Mouse (Mus musculus): ENCODE data around the gene Kif20b. TPM values are rescaled to one million over a fixed set of nuclear protein-coding genes. Genes with fewer than 3 reads are reported as not detected.

The Kif20b gene
- polyA plus RNA-seq, 1 experiment from 2014 or later: 9.4 TPM

DNA sequence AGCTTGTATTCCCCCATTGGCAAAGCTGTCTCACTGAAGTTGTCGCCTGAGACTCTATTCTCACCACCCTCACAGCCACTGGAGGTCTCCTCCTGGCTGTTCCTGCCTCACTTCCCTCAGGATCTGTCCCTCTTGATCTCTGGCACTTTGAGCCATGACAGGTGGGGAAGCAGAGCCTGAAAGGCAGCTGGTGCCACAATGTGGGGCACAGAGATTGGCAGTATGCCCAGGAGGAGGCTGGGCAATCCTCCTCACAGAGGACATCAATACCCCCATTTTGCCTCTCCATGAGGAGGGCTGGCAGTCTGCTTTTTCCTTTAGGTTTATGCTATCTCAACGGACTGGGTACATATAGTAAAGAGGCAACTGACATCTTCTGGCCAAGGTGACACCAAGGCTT lies 62.6 kb downstream of the Kif20b start:
- no peak overlapping the region for H3K4me3 ChIP-seq (replicated peaks; ENCODE audit: low read length)
- ATAC-seq (ENCODE audit: low FRiP score) (no peak; the same call in 1 of the 2 replicates), DNase-seq (ENCODE audit: low spot score) (no peak)
- no peaks in the 10 kb centered on the region for H3K36me3 ChIP-seq (replicated peaks; ENCODE audit: control insufficient read depth, insufficient read depth)
- 69% methylated on average over 2 of the region's 2 CpGs for WGBS
- H3K9ac ChIP-seq: no peak overlapping the region
- no peak overlapping the region for H3K27ac ChIP-seq
- H3K4me1 ChIP-seq (replicated peaks; ENCODE audit: control insufficient read depth, insufficient read depth, low read length): no peaks in the 10 kb centered on the region
- H3K9me3 ChIP-seq (ENCODE audit: control insufficient read depth, low read length): no peaks in the 10 kb centered on the region
- no peak overlapping the region for H3K4me2 ChIP-seq (replicated peaks)
- no peaks in the 10 kb centered on the region for H3K27me3 ChIP-seq (ENCODE audit: control insufficient read depth, insufficient read depth, low read length)

DNA sequence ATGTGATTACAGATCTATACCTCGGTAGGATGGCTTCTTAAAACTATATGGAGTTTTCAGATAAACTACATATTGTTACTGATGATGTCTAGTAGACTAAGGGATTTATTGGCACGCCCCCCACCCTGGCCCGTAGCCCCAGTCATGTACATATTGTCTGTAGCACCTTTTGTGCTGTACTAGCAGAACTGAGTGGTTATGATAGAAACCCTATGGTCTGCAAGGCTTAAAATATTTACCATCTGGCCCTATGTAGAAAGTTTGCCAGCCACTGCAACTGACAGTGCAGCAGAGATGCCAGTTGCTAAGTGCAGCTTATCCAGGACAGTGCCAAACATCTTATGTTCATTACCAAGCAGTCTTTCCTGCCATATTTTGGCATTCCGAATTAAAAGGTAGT lies 68.3 kb downstream of the Kif20b start:
- no peaks in the 10 kb centered on the region for H3K4me1 ChIP-seq (replicated peaks; ENCODE audit: control insufficient read depth, insufficient read depth, low read length)
- H3K36me3 ChIP-seq (replicated peaks; ENCODE audit: control insufficient read depth, insufficient read depth): no peaks in the 10 kb centered on the region
- DNase-seq (ENCODE audit: low spot score) (no peak), ATAC-seq (ENCODE audit: low FRiP score) (no peak)
- no peak overlapping the region for H3K4me2 ChIP-seq (replicated peaks)
- no peaks in the 10 kb centered on the region for H3K27me3 ChIP-seq (ENCODE audit: control insufficient read depth, insufficient read depth, low read length)
- no peak overlapping the region for H3K27ac ChIP-seq
- 80% methylated on average over 4 of the region's 4 CpGs for WGBS
- no peaks in the 10 kb centered on the region for H3K9me3 ChIP-seq (ENCODE audit: control insufficient read depth, low read length)
- no peak overlapping the region for H3K9ac ChIP-seq
- no peak overlapping the region for H3K4me3 ChIP-seq (replicated peaks; ENCODE audit: low read length)

GRCm38 (mm10) chr19:34992969-34993527 lies 70.9 kb downstream of the Kif20b start:
- Histone ChIP-seq H3K27ac (no peak overlapping the region), H3K36me3 (replicated peaks; ENCODE audit: control insufficient read depth, insufficient read depth) (no peaks in the 10 kb centered on the region), H3K9ac (no peak overlapping the region), H3K4me2 (replicated peaks) (no peak overlapping the region), H3K9me3 (ENCODE audit: control insufficient read depth, low read length) (no peaks in the 10 kb centered on the region), H3K4me3 (replicated peaks; ENCODE audit: low read length) (no peak overlapping the region), H3K4me1 (replicated peaks; ENCODE audit: control insufficient read depth, insufficient read depth, low read length) (no peaks in the 10 kb centered on the region), H3K27me3 (ENCODE audit: control insufficient read depth, insufficient read depth, low read length) (no peaks in the 10 kb centered on the region)
- ATAC-seq (ENCODE audit: low FRiP score) (peak; percentile 69; the same call in 1 of the 2 replicates), DNase-seq (ENCODE audit: low spot score) (peak; percentile 88)
- WGBS: 19% methylated on average over 1 of the region's 1 CpGs

- H3K9ac ChIP-seq: no peak overlapping the region
- H3K4me3 ChIP-seq (replicated peaks; ENCODE audit: low read length): no peak overlapping the region
- H3K27ac ChIP-seq: no peak overlapping the region
- no peak for ATAC-seq (ENCODE audit: low FRiP score)
- no peaks in the 10 kb centered on the region for H3K36me3 ChIP-seq (replicated peaks; ENCODE audit: control insufficient read depth, insufficient read depth)
- WGBS: 42% methylated on average over 3 of the region's 3 CpGs
- no peak overlapping the region for H3K4me2 ChIP-seq (replicated peaks)
- no peaks in the 10 kb centered on the region for H3K9me3 ChIP-seq (ENCODE audit: control insufficient read depth, low read length)
- no peaks in the 10 kb centered on the region for H3K27me3 ChIP-seq (ENCODE audit: control insufficient read depth, insufficient read depth, low read length)
- no peaks in the 10 kb centered on the region for H3K4me1 ChIP-seq (replicated peaks; ENCODE audit: control insufficient read depth, insufficient read depth, low read length)
- DNase-seq (ENCODE audit: low spot score): peak; percentile 40
These were observed 92.9 kb downstream of the Kif20b start for GRCm38 (mm10) chr19:35015058-35015457.

DNA sequence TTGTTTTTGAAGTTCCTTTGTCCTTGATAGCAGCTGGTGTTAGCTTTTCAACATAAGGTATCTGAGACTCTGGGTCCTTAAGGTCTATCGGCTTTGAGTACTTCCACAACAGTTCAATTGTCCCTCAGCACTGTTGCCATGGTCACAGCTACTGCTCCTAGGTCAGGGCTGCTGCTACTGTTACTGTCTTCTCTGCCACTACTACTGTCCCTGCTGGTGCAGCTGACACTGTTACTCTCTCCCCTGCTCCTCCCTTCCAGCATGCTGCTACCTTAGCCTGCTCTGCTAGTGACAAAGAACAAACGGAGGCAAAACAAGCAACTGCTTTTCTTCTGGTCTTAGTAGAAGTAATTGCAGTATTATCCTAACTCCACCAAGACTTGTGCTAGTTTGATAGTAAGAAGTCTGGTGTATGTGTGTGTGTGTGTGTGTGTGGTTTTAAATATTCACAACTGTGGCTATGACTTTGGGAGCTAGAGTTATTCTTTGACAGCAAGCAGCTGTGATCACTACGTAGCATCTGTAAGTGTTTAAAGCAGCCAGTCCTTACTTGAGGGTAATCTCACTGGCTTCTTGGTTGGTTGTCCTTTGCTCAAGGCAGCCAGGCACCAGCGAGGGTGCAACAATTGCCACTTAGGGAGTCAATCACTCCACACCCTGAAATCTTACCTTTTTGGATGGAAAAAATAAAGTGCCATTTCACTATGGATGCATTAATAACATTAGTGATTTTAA lies 95.5 kb downstream of the Kif20b start:
- ATAC-seq (ENCODE audit: low FRiP score): no peak
- WGBS: 72% methylated on average over 4 of the region's 4 CpGs
- Histone ChIP-seq H3K4me3 (replicated peaks; ENCODE audit: low read length) (no peak overlapping the region), H3K4me1 (replicated peaks; ENCODE audit: control insufficient read depth, insufficient read depth, low read length) (no peaks in the 10 kb centered on the region), H3K27me3 (ENCODE audit: control insufficient read depth, insufficient read depth, low read length) (no peaks in the 10 kb centered on the region), H3K9ac (no peak overlapping the region), H3K27ac (no peak overlapping the region), H3K4me2 (replicated peaks) (no peak overlapping the region), H3K36me3 (replicated peaks; ENCODE audit: control insufficient read depth, insufficient read depth) (no peaks in the 10 kb centered on the region), H3K9me3 (ENCODE audit: control insufficient read depth, low read length) (no peaks in the 10 kb centered on the region)
- DNase-seq (ENCODE audit: low spot score): no peak

GRCm38 (mm10) chr19:35018209-35018581 lies 96.0 kb downstream of the Kif20b start:
- no peaks in the 10 kb centered on the region for H3K4me1 ChIP-seq (replicated peaks; ENCODE audit: control insufficient read depth, insufficient read depth, low read length)
- H3K4me3 ChIP-seq (replicated peaks; ENCODE audit: low read length): no peak overlapping the region
- no peak overlapping the region for H3K4me2 ChIP-seq (replicated peaks)
- WGBS: 84% methylated on average over 4 of the region's 4 CpGs
- ATAC-seq (ENCODE audit: low FRiP score): no peak
- no peak for DNase-seq (ENCODE audit: low spot score)
- H3K36me3 ChIP-seq (replicated peaks; ENCODE audit: control insufficient read depth, insufficient read depth): no peaks in the 10 kb centered on the region
- H3K9ac ChIP-seq: no peak overlapping the region
- H3K27me3 ChIP-seq (ENCODE audit: control insufficient read depth, insufficient read depth, low read length): no peaks in the 10 kb centered on the region
- H3K9me3 ChIP-seq (ENCODE audit: control insufficient read depth, low read length): no peaks in the 10 kb centered on the region
- no peak overlapping the region for H3K27ac ChIP-seq

MicroRNAs within 50 kb of the gene (microRNA counts, 519-probe panel; counts per million panel counts)
- not detected for microRNA mmu-miR-1950

Small RNA genes lying within 50 kb of the gene (microRNA-seq; reads per million reads assigned to microRNA genes)
- not detected for gene Mir1950

Other genes with a start within 250 kb of the Kif20b start
- 4.4 TPM in 2 replicates for gene Slc16a12, start 175.1 kb upstream of the Kif20b start, polyA plus RNA-seq (2014; fragmentation: Nextera tagmentation; extraction: Ambion mirVana)
- gene Pank1, start 42.9 kb upstream of the Kif20b start, polyA plus RNA-seq (2014; fragmentation: Nextera tagmentation; extraction: Ambion mirVana): 14.4 and 15.7 TPM in 2 replicates